Mouse (Mus musculus): ENCODE data around the gene Fmo5.

DNA sequence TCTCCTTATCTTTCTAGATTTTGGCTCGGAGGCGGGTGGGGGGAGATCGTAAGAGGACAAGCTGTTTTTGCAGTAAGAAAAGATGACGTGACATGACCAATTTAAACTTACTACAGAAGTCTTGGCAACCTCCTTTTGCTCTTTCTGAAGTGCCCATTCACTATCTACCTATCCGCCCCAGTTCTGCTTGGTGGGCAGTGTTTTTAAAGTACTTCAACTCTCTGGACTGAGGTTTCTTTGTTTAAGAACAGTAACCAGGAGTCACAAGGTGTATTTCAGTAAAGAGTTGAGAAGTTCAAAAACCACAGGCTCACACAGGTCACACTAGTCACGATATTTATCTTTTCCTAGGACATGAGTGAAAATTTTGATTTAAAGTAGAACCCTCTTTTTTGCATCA lies 33.5 kb upstream of the Fmo5 start:
- TF ChIP-seq CTCF (IDR thresholded peaks at IDR 0.05; ENCODE audit: borderline replicate concordance, insufficient read depth, low read depth, low read length) (no peak), POLR2A (IDR thresholded peaks at IDR 0.05; ENCODE audit: borderline replicate concordance, insufficient read depth, low read length) (no peak)

All from cerebellum, adult 2 months (tissue).